ENCODE assay signal across 8 mouse cellular contexts in genomic region chr10:91032399-91032798, GRCm38 (mm10). TPM values are rescaled to one million over a fixed set of nuclear protein-coding genes. Genes with fewer than 3 reads are reported as not detected.
DNase-seq lines count a peak whose midpoint lies in the region; ATAC-seq and TF ChIP-seq lines count a peak whose summit lies in the region.

No protein-coding gene starts in this region.

- no peak overlapping the region for H3K9ac ChIP-seq in hindbrain, postnatal 0 days (replicated peaks; ENCODE audit: low read length)

- TF ChIP-seq CTCF in hindbrain, postnatal 0 days (IDR thresholded peaks at IDR 0.05; ENCODE audit: low read depth), result peak; percentile 96

- no peaks in the 10 kb centered on the region for H3K9me3 ChIP-seq in hindbrain, postnatal 0 days (ENCODE audit: low read length)

- H3K27ac ChIP-seq in hindbrain, postnatal 0 days, result no peak overlapping the region

- WGBS in hindbrain, postnatal 0 days, result 13% methylated on average over 4 of the region's 4 CpGs

- no peaks in the 10 kb centered on the region for H3K27me3 ChIP-seq in hindbrain, postnatal 0 days (ENCODE audit: insufficient read depth, low read length)

- DNase-seq in WW6 (ENCODE audit: low read depth, low spot score), result peak; percentile 63
- peak; percentile 93 to 94 for DNase-seq in cerebellum, postnatal 14 days
- DNase-seq in frontal cortex, postnatal 25 days (ENCODE audit: low spot score in 2 of 2), result peak; percentile 85 to 86
- peak; percentile 88 for DNase-seq in hindbrain, postnatal 0 days (ENCODE audit: low spot score)
- peak; percentile 87 to 92 for DNase-seq in left cerebral cortex, adult 18-20 months (ENCODE audit: low spot score in 2 of 2)
- DNase-seq in lung, postnatal 4 days, result peak; percentile 64 to 74
- peak; percentile 90 to 93 for DNase-seq in right cerebral cortex, postnatal 10 days (ENCODE audit: low spot score in 2 of 2)
- peak; percentile 19 for DNase-seq in urinary bladder, postnatal 10 days (ENCODE audit: low spot score)

- peaks cover 3% of the 10 kb centered on the region; the same call in 1 of the 2 replicates for H3K36me3 ChIP-seq in hindbrain, postnatal 0 days (ENCODE audit: insufficient read depth, low read length)

- ATAC-seq in hindbrain, postnatal 0 days, result peak; percentile 83

- no peak overlapping the region for H3K4me2 ChIP-seq in hindbrain, postnatal 0 days (ENCODE audit: low read depth, low read length)

- no peaks in the 10 kb centered on the region for H3K4me1 ChIP-seq in hindbrain, postnatal 0 days (ENCODE audit: insufficient read depth, low read length)

- H3K4me3 ChIP-seq in hindbrain, postnatal 0 days (ENCODE audit: low read length), result no peak overlapping the region

RNA-seq across cellular contexts. Expression of gene Apaf1, which starts 50.2 kb away (rescaled TPM):
- 32.1 and 38.9 TPM in 2 replicates for total RNA-seq in hindbrain, postnatal 0 days (2014; rRNA removed)
- 11.0 and 13.8 TPM in 2 replicates for polyA plus RNA-seq in hindbrain, postnatal 0 days (2015; fragmentation: Nextera tagmentation; extraction: Ambion mirVana)
- 10 to 100 TPM; 11.8 to 16.0 TPM for total RNA-seq in left cerebral cortex, adult 18-20 months (2021)

RNA-seq across cellular contexts. Expression of gene Ikbip, which starts 50.3 kb away (rescaled TPM):
- total RNA-seq in hindbrain, postnatal 0 days (2014; rRNA removed), result 10.5 and 11.3 TPM in 2 replicates
- polyA plus RNA-seq in hindbrain, postnatal 0 days (2015; fragmentation: Nextera tagmentation; extraction: Ambion mirVana), result 16.6 and 21.5 TPM in 2 replicates
- total RNA-seq in left cerebral cortex, adult 18-20 months (2021), result 10 to 100 TPM; 13.0 to 14.2 TPM

Comparison
In these comparisons a context has a peak if more than half of its experiments do, and no peak if none do; other contexts are left out.
1. DNase-seq: peak in every context shown above with its lines; median percentile 94 in cerebellum, postnatal 14 days; 92 in right cerebral cortex, postnatal 10 days; 90 in left cerebral cortex, adult 18-20 months; 88 in hindbrain, postnatal 0 days; 86 in frontal cortex, postnatal 25 days; 69 in lung, postnatal 4 days; 63 in WW6; 19 in urinary bladder, postnatal 10 days.